Mouse (Mus musculus): ENCODE measurements around the gene Cmtm8. TPM values are rescaled to one million over a fixed set of nuclear protein-coding genes. Genes with fewer than 3 reads are reported as not detected.

Cmtm8 gene
- polyA plus RNA-seq, 1 experiment = not detected

DNA sequence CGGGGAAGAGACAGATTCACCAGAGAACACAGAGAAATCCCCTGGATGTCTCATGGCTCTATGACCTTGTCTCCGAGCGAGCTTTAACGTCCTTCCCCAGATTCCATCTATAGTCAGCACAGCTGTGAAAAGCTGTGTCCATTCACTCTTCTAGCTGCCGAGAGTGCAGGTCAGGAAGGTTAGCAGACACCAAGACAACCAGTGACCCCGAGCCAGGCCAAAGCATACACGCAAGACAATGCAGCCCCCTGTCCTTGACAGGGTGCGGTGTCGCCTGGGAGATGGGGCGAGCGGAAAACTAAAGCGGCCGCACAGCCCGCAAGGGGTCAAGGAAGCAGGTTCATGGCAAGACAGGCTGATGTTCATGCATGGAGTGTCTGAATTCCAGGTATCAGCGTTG lies 42.7 kb downstream of the Cmtm8 start:
- H3K79me3 ChIP-seq (ENCODE audit: low read depth) = no peaks in the 10 kb centered on the region
- H3K4me3 ChIP-seq (ENCODE audit: insufficient read depth, poor library complexity, severe bottlenecking) = no peak overlapping the region

DNA sequence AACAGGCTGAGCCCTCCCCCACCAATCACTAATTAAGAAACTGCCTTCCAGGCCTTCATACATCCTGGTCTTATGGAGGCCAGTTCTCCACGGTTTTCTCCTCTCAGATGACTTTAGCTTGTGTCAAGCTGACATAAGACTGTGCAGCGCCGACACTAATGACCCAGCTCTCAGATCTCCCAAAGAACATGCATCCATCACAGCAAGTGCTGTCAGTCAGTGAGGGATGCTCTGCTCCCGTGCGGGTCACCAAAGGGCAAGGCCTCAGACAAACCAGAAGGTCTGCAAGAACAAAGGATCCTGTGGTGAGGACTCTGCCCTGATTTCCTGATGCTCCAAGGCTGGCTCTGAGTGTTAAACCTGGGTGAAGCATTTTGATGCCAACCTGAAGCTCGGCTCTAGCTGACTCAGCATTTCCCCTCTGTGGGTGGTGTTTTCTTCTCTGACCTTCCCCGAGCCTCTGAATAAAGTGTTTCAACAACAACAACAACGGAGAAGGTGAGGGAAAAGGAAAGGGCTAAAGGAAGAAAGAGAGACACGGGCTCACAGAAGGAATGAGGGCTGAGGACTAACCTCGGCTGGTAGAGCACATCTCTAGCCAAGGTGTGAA lies 44.4 kb downstream of the Cmtm8 start:
- peaks cover 4% of the 10 kb centered on the region for H3K27me3 ChIP-seq (ENCODE audit: control insufficient read depth, insufficient read depth, insufficient read length)
- no peaks in the 10 kb centered on the region for H3K79me2 ChIP-seq (ENCODE audit: control insufficient read depth, insufficient read depth)
- no peaks in the 10 kb centered on the region for H3K79me3 ChIP-seq (ENCODE audit: low read depth)
- TF ChIP-seq CTCF (IDR thresholded peaks at IDR 0.05; ENCODE audit: control insufficient read depth, insufficient read depth, insufficient read length) (no peak), MAX (IDR thresholded peaks at IDR 0.05) (no peak), FOSL1 (IDR thresholded peaks at IDR 0.05; ENCODE audit: insufficient read depth, low read length, poor library complexity, severe bottlenecking) (no peak), USF1 (IDR thresholded peaks at IDR 0.05; ENCODE audit: low read depth) (no peak), MYOG (IDR thresholded peaks at IDR 0.05; ENCODE audit: control insufficient read depth, extremely low read depth, insufficient read length) (no peak), CEBPB (IDR thresholded peaks at IDR 0.05; ENCODE audit: low read depth) (no peak), MYOD1 (IDR thresholded peaks at IDR 0.05; ENCODE audit: control insufficient read depth, insufficient read length, low read depth) (no peak)
- no peak overlapping the region for H3ac ChIP-seq (ENCODE audit: control insufficient read depth, insufficient read length, low read depth)
- H3K4me3 ChIP-seq (ENCODE audit: insufficient read depth, poor library complexity, severe bottlenecking) = no peak overlapping the region
- no peaks in the 10 kb centered on the region for H3K36me3 ChIP-seq (ENCODE audit: control insufficient read depth, insufficient read depth)

More for the DNA sequence above, 42.7 kb downstream of the Cmtm8 start:
- no peaks in the 10 kb centered on the region for H3K36me3 ChIP-seq (ENCODE audit: control insufficient read depth, insufficient read depth)
- TF ChIP-seq FOSL1 (IDR thresholded peaks at IDR 0.05; ENCODE audit: insufficient read depth, low read length, poor library complexity, severe bottlenecking) (no peak), MYOD1 (IDR thresholded peaks at IDR 0.05; ENCODE audit: control insufficient read depth, insufficient read length, low read depth) (no peak), MYOG (IDR thresholded peaks at IDR 0.05; ENCODE audit: control insufficient read depth, extremely low read depth, insufficient read length) (no peak), MAX (IDR thresholded peaks at IDR 0.05) (no peak), CEBPB (IDR thresholded peaks at IDR 0.05; ENCODE audit: low read depth) (no peak), CTCF (IDR thresholded peaks at IDR 0.05; ENCODE audit: control insufficient read depth, insufficient read depth, insufficient read length) (no peak), USF1 (IDR thresholded peaks at IDR 0.05; ENCODE audit: low read depth) (no peak)
- no peaks in the 10 kb centered on the region for H3K79me2 ChIP-seq (ENCODE audit: control insufficient read depth, insufficient read depth)
- no peak overlapping the region for H3ac ChIP-seq (ENCODE audit: control insufficient read depth, insufficient read length, low read depth)
- H3K27me3 ChIP-seq (ENCODE audit: control insufficient read depth, insufficient read depth, insufficient read length) = peaks cover 4% of the 10 kb centered on the region

DNA sequence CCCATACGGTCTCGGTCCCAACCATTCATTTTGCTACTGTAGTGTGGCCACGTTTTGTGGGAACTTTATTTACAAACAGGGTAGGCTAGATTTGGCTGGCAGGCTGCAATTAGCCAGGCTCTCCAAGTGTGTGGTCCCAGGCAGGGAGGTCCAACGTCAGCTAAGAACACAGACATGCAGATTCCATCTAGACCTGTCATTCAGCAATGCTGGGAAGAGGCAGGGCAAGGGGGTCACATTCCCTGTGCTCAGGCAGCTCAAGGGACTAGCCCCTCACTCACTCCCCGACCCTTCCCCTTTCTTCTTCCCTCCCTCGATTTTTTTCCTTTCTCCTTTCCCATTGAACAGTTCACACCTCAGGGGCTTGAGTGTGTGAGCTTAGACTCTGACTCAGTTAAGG lies 45.1 kb downstream of the Cmtm8 start:
- no peaks in the 10 kb centered on the region for H3K36me3 ChIP-seq (ENCODE audit: control insufficient read depth, insufficient read depth)
- TF ChIP-seq CEBPB (IDR thresholded peaks at IDR 0.05; ENCODE audit: low read depth) = no peak
- TF ChIP-seq CTCF (IDR thresholded peaks at IDR 0.05; ENCODE audit: control insufficient read depth, insufficient read depth, insufficient read length) = no peak
- no peak for TF ChIP-seq MAX (IDR thresholded peaks at IDR 0.05)
- TF ChIP-seq USF1 (IDR thresholded peaks at IDR 0.05; ENCODE audit: low read depth) = no peak
- TF ChIP-seq FOSL1 (IDR thresholded peaks at IDR 0.05; ENCODE audit: insufficient read depth, low read length, poor library complexity, severe bottlenecking) = no peak
- TF ChIP-seq MYOG (IDR thresholded peaks at IDR 0.05; ENCODE audit: control insufficient read depth, extremely low read depth, insufficient read length) = no peak
- no peak for TF ChIP-seq MYOD1 (IDR thresholded peaks at IDR 0.05; ENCODE audit: control insufficient read depth, insufficient read length, low read depth)
- H3K79me2 ChIP-seq (ENCODE audit: control insufficient read depth, insufficient read depth) = no peaks in the 10 kb centered on the region
- no peak overlapping the region for H3ac ChIP-seq (ENCODE audit: control insufficient read depth, insufficient read length, low read depth)
- peaks cover 4% of the 10 kb centered on the region for H3K27me3 ChIP-seq (ENCODE audit: control insufficient read depth, insufficient read depth, insufficient read length)
- H3K4me3 ChIP-seq (ENCODE audit: insufficient read depth, poor library complexity, severe bottlenecking) = no peak overlapping the region
- H3K79me3 ChIP-seq (ENCODE audit: low read depth) = no peaks in the 10 kb centered on the region

DNA sequence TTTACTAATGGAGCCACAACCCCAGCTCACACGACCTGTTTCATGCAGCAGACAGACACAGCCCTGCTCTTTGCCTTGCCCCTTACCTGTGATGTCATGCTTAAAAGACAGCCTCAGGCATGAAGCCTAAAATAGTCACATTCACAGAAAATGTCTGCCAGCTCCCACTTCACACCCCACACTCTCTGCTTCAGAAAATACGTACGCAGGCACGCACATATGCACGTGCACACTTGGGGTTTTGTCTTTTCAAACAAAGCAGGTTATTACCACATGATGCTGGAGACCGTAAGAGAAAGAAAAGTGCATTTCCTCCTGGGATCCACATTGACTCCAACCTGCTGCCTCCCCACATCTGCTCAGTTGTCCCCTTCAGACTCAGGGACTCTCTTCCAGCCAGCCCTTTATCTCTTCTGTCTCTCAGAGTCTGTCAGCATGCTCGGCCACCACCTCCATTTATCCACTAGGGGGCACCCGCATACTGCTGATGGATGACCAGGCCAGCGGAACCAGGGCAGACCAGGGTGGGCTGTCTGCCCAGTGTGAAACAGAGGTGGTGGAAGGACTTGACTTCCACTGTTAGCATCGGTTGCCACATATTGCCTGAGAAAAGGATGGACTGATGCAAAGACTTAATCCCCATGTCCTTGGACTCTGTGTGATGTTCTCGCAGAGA lies 46.5 kb downstream of the Cmtm8 start:
- TF ChIP-seq CTCF (IDR thresholded peaks at IDR 0.05; ENCODE audit: control insufficient read depth, insufficient read depth, insufficient read length) = peak; percentile 78
- TF ChIP-seq USF1 (IDR thresholded peaks at IDR 0.05; ENCODE audit: low read depth) = no peak
- no peaks in the 10 kb centered on the region for H3K36me3 ChIP-seq (ENCODE audit: control insufficient read depth, insufficient read depth)
- peaks cover 4% of the 10 kb centered on the region for H3K27me3 ChIP-seq (ENCODE audit: control insufficient read depth, insufficient read depth, insufficient read length)
- no peak overlapping the region for H3K4me3 ChIP-seq (ENCODE audit: insufficient read depth, poor library complexity, severe bottlenecking)
- H3ac ChIP-seq (ENCODE audit: control insufficient read depth, insufficient read length, low read depth) = no peak overlapping the region
- no peaks in the 10 kb centered on the region for H3K79me2 ChIP-seq (ENCODE audit: control insufficient read depth, insufficient read depth)
- no peaks in the 10 kb centered on the region for H3K79me3 ChIP-seq (ENCODE audit: low read depth)

DNA sequence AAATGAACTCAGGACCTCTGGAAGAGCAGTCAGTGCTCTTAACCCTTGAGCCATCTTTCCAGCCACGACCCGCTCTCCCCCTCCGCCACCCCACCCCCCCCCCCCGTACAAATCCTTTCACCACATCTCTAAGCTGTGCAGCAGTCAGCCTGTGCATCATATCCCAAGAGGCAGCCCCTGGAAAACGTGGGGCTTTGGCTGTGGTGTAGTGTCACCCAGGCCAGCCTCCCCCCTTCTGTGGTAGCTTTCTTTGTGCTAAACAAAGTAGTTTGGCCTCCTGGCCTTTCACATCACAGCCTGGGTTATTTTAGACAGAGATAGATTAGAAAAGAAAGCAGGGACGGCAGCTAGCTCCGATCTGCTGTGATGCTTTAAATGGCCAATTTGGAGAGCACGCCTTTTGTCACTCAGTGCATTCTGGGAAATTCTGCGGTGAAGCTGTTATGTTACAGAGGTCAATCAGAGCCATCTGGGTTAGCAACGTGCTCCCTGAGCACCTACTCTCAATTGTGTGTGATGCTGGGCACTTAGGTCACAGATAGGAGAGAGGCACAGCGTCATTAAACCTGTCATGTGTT lies 47.4 kb downstream of the Cmtm8 start:
- Histone ChIP-seq H3K36me3 (ENCODE audit: control insufficient read depth, insufficient read depth) (no peaks in the 10 kb centered on the region), H3K27me3 (ENCODE audit: control insufficient read depth, insufficient read depth, insufficient read length) (peaks cover 8% of the 10 kb centered on the region), H3K4me3 (ENCODE audit: insufficient read depth, poor library complexity, severe bottlenecking) (no peak overlapping the region), H3K79me3 (ENCODE audit: low read depth) (no peaks in the 10 kb centered on the region), H3K79me2 (ENCODE audit: control insufficient read depth, insufficient read depth) (no peaks in the 10 kb centered on the region), H3ac (ENCODE audit: control insufficient read depth, insufficient read length, low read depth) (no peak overlapping the region)
- TF ChIP-seq MAX (IDR thresholded peaks at IDR 0.05) = no peak
- TF ChIP-seq CTCF (IDR thresholded peaks at IDR 0.05; ENCODE audit: control insufficient read depth, insufficient read depth, insufficient read length) = no peak
- TF ChIP-seq CEBPB (IDR thresholded peaks at IDR 0.05; ENCODE audit: low read depth) = no peak

DNA sequence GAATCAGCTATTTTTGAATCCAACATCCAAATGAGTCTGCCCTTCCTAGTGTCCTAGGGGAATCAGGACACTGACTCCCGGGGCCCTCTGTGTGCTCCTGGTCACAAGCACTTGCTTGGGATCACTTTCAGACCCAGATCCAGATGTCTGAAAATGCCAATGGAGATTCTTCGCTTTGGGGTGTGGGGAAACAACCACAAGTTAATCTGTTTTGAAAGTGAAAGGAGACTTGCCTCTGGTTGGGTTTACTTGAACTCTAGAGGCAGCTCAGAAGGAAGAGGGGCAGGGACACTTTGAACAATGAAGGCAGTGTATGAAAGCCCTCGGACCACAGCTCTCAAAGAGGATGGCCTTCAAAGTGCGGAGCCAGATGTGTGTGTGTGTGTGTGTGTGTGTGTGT lies 49.5 kb downstream of the Cmtm8 start:
- no peaks in the 10 kb centered on the region for H3K79me3 ChIP-seq (ENCODE audit: low read depth)
- H3ac ChIP-seq (ENCODE audit: control insufficient read depth, insufficient read length, low read depth) = no peak overlapping the region
- H3K27me3 ChIP-seq (ENCODE audit: control insufficient read depth, insufficient read depth, insufficient read length) = peaks cover 8% of the 10 kb centered on the region
- H3K4me3 ChIP-seq (ENCODE audit: insufficient read depth, poor library complexity, severe bottlenecking) = no peak overlapping the region
- H3K79me2 ChIP-seq (ENCODE audit: control insufficient read depth, insufficient read depth) = no peaks in the 10 kb centered on the region
- no peaks in the 10 kb centered on the region for H3K36me3 ChIP-seq (ENCODE audit: control insufficient read depth, insufficient read depth)
- no peak for TF ChIP-seq CEBPB (IDR thresholded peaks at IDR 0.05; ENCODE audit: low read depth)
